Mouse (Mus musculus) neural tube, embryonic 14.5 days (tissue): ENCODE measurements at regions not wholly inside any gene's neighbourhood (a gene's known extent, or its start where the extent isn't known, plus 50 kb on each side); places are given as distances from the start of the nearest gene placed in this dataset.

Experiments
- ATAC-seq: fragments of 200-750 bp; cut with Nextera tagmentation; 2 replicates; pipeline ENCODE4 v1.8.0; 2017; ENCODE audit warnings: low read depth, mild to moderate bottlenecking, moderate TSS enrichment, moderate library complexity
- H3K27ac ChIP-seq: fragments of 300-500 bp; sonication (generic); 2 replicates; pipeline ENCODE4 v1.5.1; 2014; ENCODE audit warnings: low read depth, mild to moderate bottlenecking, control low read depth, low read length, moderate library complexity, mixed read lengths
- H3K27me3 ChIP-seq: fragments of 300-500 bp; sonication (generic); 2 replicates; pipeline ENCODE4 v1.6.1; 2014; ENCODE audit warnings: low read length; ENCODE audit not compliant: control insufficient read depth, insufficient read depth
- H3K36me3 ChIP-seq: fragments of 300-500 bp; sonication (generic); 2 replicates; pipeline ENCODE4 v1.6.1; 2014; ENCODE audit warnings: low read length, mixed read lengths; ENCODE audit not compliant: control insufficient read depth, insufficient read depth
- H3K4me1 ChIP-seq: fragments of 300-500 bp; sonication (generic); 2 replicates; pipeline ENCODE4 v1.6.1; 2014; ENCODE audit warnings: low read length; ENCODE audit not compliant: control insufficient read depth, insufficient read depth
- H3K4me2 ChIP-seq: fragments of 300-500 bp; sonication (generic); 2 replicates; pipeline ENCODE4 v1.6.1; 2014; ENCODE audit warnings: mild to moderate bottlenecking, low read depth, low read length, control low read depth
- H3K4me3 ChIP-seq: fragments of 300-500 bp; sonication (generic); 2 replicates; pipeline ENCODE4 v1.5.1; 2014; ENCODE audit warnings: low read depth, low read length, control low read depth, mixed read lengths
- H3K9ac ChIP-seq: fragments of 300-500 bp; sonication (generic); replicated peaks from 2 replicates; pipeline ENCODE4 v1.6.1; 2014; ENCODE audit warnings: low read depth, mild to moderate bottlenecking, control low read depth, low read length, mixed read lengths
- H3K9me3 ChIP-seq: fragments of 300-500 bp; sonication (generic); 2 replicates; pipeline ENCODE4 v1.6.1; 2016; ENCODE audit warnings: low read length; ENCODE audit not compliant: control insufficient read depth
- WGBS: fragments of 180-500 bp; shearing (Covaris S2); extraction: QIAGEN DNeasy Blood & Tissue Kit; methylation state at CpG from one replicate; pipeline ENCODE4 v1.1.7; 2014; 5-methylcytosine and 5-hydroxymethylcytosine counted together

DNA sequence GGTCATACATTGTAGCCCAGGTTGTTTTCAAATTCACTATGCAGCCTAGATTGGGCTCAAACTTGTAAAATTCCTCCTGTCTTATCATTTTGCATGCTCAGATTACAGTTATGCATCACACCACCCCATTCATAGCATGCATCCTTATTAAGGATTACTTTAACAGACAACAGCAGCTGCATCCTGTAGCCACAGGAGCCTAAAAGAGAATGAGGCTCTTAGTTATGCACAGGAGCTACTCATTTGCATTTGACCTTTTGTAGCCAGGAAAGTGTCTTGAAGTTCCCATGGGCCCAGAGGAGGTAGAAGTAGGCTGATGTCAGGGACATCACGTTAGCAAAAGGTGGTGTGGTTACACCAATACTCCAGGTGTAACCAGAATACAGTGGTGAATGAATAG is 148.9 kb upstream of the Sdr16c6 start:
- no peak for ATAC-seq

DNA sequence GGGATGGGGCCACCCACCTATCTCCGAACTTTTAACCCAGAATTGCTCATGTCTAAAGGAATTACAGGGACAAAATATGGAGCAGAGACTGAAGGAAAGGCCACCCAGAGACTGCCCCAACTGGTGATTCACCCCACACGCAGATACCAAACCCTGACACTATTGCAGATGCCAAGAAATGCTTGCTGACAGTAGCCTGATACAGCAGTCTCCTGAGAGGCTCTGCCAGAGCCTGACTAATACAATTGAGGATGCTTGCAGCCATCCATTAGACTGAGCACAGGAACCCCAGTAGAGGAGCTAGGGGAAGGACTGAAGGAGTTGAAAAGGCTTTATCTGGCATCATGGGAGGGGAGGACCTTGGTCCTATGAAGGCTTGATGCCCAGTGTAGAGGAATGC is 142.4 kb upstream of the Sdr16c6 start:
- Histone ChIP-seq H3K4me2 (no peak overlapping the region), H3K27ac (no peak overlapping the region), H3K4me1 (no peaks in the 10 kb centered on the region), H3K27me3 (no peaks in the 10 kb centered on the region), H3K4me3 (no peak overlapping the region), H3K36me3 (no peaks in the 10 kb centered on the region), H3K9ac (no peak overlapping the region), H3K9me3 (no peaks in the 10 kb centered on the region)
- no peak for ATAC-seq
- 87% methylated on average over 2 of the region's 2 CpGs for WGBS

More for the DNA sequence above, 148.9 kb upstream of the Sdr16c6 start:
- H3K27me3 ChIP-seq, result no peaks in the 10 kb centered on the region
- H3K4me2 ChIP-seq, result no peak overlapping the region
- H3K9ac ChIP-seq, result no peak overlapping the region
- no peaks in the 10 kb centered on the region for H3K9me3 ChIP-seq
- H3K4me3 ChIP-seq, result no peak overlapping the region
- no peaks in the 10 kb centered on the region for H3K36me3 ChIP-seq
- no peak overlapping the region for H3K27ac ChIP-seq
- no peaks in the 10 kb centered on the region for H3K4me1 ChIP-seq
- WGBS, result 24% methylated on average over 1 of the region's 1 CpGs

DNA sequence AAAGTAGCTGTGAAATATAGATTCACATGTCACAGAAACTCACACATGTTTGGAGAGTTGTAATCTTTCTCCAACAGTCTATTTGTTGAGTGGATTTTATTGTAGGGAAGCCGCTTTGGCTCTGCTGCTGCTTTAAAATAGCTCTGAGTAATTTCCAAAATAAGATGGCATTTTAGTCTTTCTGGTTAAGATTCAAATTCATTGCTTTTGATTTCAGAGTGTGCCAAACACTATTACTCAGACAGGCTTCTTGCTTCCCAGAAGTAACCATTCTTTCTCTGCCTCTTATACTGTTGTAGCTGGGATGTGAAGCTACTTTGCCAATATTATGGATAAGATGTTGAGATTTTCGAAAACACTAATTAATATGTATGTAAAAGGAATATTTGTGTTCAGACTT is 134.6 kb upstream of the Sdr16c6 start:
- Histone ChIP-seq H3K9ac (no peak overlapping the region), H3K9me3 (no peaks in the 10 kb centered on the region), H3K36me3 (no peaks in the 10 kb centered on the region), H3K27me3 (no peaks in the 10 kb centered on the region), H3K4me2 (no peak overlapping the region), H3K4me1 (no peaks in the 10 kb centered on the region), H3K4me3 (no peak overlapping the region), H3K27ac (no peak overlapping the region)
- 93% methylated on average over 2 of the region's 2 CpGs for WGBS
- no peak for ATAC-seq

DNA sequence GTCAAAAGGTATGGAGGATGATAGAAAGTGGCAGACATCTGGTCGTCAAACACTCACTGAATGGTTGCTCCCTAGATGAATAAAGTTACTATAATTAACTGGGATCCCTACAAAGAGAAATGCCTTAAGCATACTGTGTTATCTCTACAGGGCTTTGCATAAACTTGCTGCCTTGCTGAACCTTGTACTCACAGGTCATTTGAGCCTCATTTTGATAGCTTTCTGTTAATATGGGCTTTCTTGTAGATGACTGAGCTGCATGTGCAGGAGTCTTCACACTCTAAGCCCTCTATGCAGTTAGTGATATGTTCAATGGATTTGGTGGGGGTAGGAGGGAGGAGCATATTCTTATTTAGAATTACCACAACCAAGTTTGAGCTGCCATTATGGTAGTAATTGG is 127.8 kb upstream of the Sdr16c6 start:
- ATAC-seq, result no peak
- Histone ChIP-seq H3K36me3 (no peaks in the 10 kb centered on the region), H3K4me3 (no peak overlapping the region), H3K9ac (no peak overlapping the region), H3K27me3 (no peaks in the 10 kb centered on the region), H3K4me2 (no peak overlapping the region), H3K27ac (no peak overlapping the region), H3K4me1 (no peaks in the 10 kb centered on the region), H3K9me3 (no peaks in the 10 kb centered on the region)
- WGBS, result 80% methylated on average over 1 of the region's 1 CpGs

DNA sequence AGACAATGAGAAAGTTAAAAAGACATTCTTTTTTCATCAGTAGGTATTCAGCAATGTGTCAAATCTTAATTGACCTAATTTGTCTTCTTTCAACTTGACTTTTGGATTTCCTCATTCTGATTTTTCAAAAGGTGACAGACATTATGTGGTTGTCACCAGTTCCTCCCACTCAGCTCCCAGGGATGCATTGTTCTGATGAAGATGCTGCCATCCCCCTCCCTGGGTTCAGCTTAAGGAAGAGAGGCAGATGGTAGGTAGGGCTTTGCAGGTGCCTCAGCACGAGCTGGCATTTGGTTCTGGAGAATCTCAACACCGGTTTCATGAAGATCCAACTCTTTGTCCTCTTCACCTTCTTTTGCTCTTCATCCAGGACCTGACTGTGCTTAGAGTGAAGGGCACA is 122.0 kb upstream of the Sdr16c6 start:
- 52% methylated on average over 2 of the region's 2 CpGs for WGBS
- Histone ChIP-seq H3K27ac (no peak overlapping the region), H3K27me3 (no peaks in the 10 kb centered on the region), H3K9me3 (no peaks in the 10 kb centered on the region), H3K36me3 (no peaks in the 10 kb centered on the region), H3K9ac (no peak overlapping the region), H3K4me3 (no peak overlapping the region), H3K4me1 (no peaks in the 10 kb centered on the region), H3K4me2 (no peak overlapping the region)
- ATAC-seq, result no peak

DNA sequence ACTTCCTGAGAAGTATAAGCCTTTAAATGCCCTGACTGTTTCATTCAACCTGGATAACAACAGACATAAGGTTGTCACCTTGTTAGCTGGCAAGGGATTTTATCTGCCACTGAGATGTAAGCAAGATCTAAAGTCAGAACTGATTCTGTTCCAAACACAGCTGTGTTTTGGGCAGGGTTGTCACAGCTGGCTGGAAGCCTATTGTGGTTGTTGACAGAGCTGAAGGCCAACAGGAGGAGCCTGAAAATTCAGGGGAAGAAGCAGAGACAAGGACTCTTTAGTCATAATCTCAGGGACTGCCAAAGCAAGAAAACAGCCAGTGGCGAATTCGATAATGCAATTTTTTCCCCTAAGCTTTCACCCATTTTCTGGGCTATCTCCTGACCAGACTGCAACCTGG is 118.5 kb upstream of the Sdr16c6 start:
- no peak overlapping the region for H3K9ac ChIP-seq
- H3K9me3 ChIP-seq, result no peaks in the 10 kb centered on the region
- H3K4me3 ChIP-seq, result no peak overlapping the region
- H3K36me3 ChIP-seq, result no peaks in the 10 kb centered on the region
- no peaks in the 10 kb centered on the region for H3K4me1 ChIP-seq
- H3K4me2 ChIP-seq, result no peak overlapping the region
- no peak overlapping the region for H3K27ac ChIP-seq
- no peak for ATAC-seq
- WGBS, result 92% methylated on average over 2 of the region's 2 CpGs
- no peaks in the 10 kb centered on the region for H3K27me3 ChIP-seq

DNA sequence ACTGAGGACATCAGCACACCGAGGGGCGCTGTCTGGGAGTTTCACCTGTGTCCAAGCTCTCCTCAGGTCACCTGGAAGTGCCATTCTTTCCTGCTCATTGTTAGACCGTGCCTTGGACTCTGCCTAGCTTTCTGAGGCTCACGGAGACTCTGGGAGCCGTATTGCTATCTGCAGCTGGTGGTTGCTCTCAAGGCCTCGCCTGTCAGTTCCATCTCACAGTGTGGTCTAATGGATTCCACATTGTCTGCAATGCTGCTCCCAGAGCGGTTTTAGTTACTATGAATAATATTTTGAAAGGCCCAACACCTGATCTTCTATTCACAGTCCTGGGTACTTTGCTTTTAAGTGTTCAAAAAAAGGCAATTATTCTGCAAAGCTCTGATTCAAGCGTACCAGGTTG is 117.9 kb upstream of the Sdr16c6 start:
- Histone ChIP-seq H3K4me1 (no peaks in the 10 kb centered on the region), H3K27ac (no peak overlapping the region), H3K9ac (no peak overlapping the region), H3K27me3 (no peaks in the 10 kb centered on the region), H3K36me3 (no peaks in the 10 kb centered on the region), H3K4me3 (no peak overlapping the region), H3K4me2 (no peak overlapping the region), H3K9me3 (no peaks in the 10 kb centered on the region)
- ATAC-seq, result no peak
- WGBS, result 78% methylated on average over 8 of the region's 8 CpGs
